Mouse (Mus musculus) neural tube, embryonic 12.5 days (tissue): Measurements from ENCODE around the gene Cutal. TPM values are rescaled to one million over a fixed set of nuclear protein-coding genes. Genes with fewer than 3 reads are reported as not detected.

ENCODE experiments used
- ATAC-seq: fragments of 200-750 bp; cut with Nextera tagmentation; 2 replicates; pipeline ENCODE4 v1.8.0; 2017; ENCODE audit warnings: low read depth, mild to moderate bottlenecking, moderate TSS enrichment, moderate library complexity; ENCODE audit not compliant: low FRiP score
- H3K27ac ChIP-seq: fragments of 300-500 bp; sonication (generic); 2 replicates; pipeline ENCODE4 v1.5.1; 2016
- H3K27me3 ChIP-seq: fragments of 300-500 bp; sonication (generic); replicated peaks from 2 replicates; pipeline ENCODE4 v1.6.1; 2016; ENCODE audit warnings: mild to moderate bottlenecking
- H3K36me3 ChIP-seq: fragments of 300-500 bp; sonication (generic); 2 replicates; pipeline ENCODE4 v1.6.1; 2016; ENCODE audit warnings: mild to moderate bottlenecking
- H3K4me1 ChIP-seq: fragments of 300-500 bp; sonication (generic); 2 replicates; pipeline ENCODE4 v1.6.1; 2016
- H3K4me2 ChIP-seq: fragments of 300-500 bp; sonication (generic); replicated peaks from 2 replicates; pipeline ENCODE4 v1.6.1; 2016; ENCODE audit warnings: mild to moderate bottlenecking
- H3K4me3 ChIP-seq: fragments of 300-500 bp; sonication (generic); 2 replicates; pipeline ENCODE4 v1.5.1; 2016
- H3K9ac ChIP-seq: fragments of 300-500 bp; sonication (generic); 2 replicates; pipeline ENCODE4 v1.6.1; 2016; ENCODE audit warnings: mild to moderate bottlenecking
- H3K9me3 ChIP-seq: fragments of 300-500 bp; sonication (generic); 2 replicates; pipeline ENCODE4 v1.6.1; 2016; ENCODE audit warnings: mild to moderate bottlenecking
- WGBS: fragments of 180-500 bp; shearing (Covaris S2); methylation state at CpG from one replicate; pipeline ENCODE4 v1.1.7; 2016; 5-methylcytosine and 5-hydroxymethylcytosine counted together
- polyA plus RNA-seq: library from polyadenylated mRNA; unstranded; fragments of >200 nt; fragmentation: Nextera tagmentation; extraction: Ambion mirVana; gene quantifications from 2 replicates; pipeline ENCODE4 v1.2.1, GENCODE M21; 2016

The Cutal gene
- polyA plus RNA-seq, 1 experiment from 2014 or later, result not detected

DNA sequence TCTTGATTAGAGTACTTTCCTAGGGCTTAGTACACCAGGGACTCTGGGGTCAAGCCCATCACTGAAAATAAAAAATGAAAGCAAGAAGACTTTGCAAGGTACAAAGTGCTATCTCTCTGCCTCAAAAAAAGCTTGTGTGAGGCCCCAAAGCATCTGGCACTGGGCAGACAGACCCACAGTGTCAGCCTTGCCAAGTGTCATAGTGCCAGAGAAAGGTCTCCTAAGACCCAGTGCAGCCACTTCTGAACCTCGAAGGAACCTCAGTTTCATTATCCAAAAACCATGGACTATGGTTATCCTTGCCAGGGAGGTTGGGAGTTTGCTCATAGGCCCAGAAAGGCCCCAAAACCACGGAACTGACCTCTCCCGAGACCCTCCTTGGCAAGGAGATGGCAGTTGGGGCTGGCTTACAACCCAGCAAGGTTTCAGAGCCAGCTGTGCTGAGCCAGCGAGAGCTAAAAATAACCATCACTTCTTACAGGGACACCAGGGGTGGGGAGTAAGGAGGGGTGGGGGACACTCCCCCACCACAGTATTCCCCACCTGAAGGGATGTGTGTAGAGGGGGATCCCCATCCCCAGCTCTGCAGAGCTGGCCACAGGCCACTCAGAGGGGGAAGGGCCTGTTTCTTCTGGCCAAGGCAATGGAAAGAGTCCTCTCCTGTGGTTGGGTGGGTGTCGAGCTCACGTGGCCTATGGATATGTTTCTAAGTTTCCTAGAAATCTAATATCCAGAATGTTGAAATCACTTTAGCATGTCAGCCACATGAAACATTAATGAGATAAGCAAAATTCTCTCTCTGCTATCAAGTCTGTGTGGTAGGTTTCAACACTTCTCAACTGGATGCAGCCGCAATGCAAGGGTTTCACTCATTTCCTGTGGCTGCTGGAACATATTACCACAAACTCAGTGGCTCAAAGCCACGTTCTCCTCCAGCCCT lies 64.3 kb downstream of the Cutal start:
- Histone ChIP-seq H3K36me3 (no peaks in the 10 kb centered on the region), H3K4me3 (no peak overlapping the region), H3K9ac (no peak overlapping the region), H3K9me3 (no peaks in the 10 kb centered on the region), H3K27me3 (no peaks in the 10 kb centered on the region; the same call in 1 of the 2 replicates), H3K27ac (no peak overlapping the region), H3K4me1 (no peaks in the 10 kb centered on the region), H3K4me2 (no peak overlapping the region)
- 82% methylated on average over 8 of the region's 8 CpGs for WGBS
- ATAC-seq, result no peak

GRCm38 (mm10) chr2:34940246-34940645 lies 66.0 kb downstream of the Cutal start:
- no peaks in the 10 kb centered on the region for H3K9me3 ChIP-seq
- no peak overlapping the region for H3K4me2 ChIP-seq
- no peak overlapping the region for H3K9ac ChIP-seq
- 81% methylated on average over 5 of the region's 5 CpGs for WGBS
- ATAC-seq, result no peak
- no peaks in the 10 kb centered on the region for H3K36me3 ChIP-seq
- no peaks in the 10 kb centered on the region; the same call in 1 of the 2 replicates for H3K27me3 ChIP-seq
- H3K4me1 ChIP-seq, result no peaks in the 10 kb centered on the region
- no peak overlapping the region for H3K4me3 ChIP-seq
- H3K27ac ChIP-seq, result no peak overlapping the region

DNA sequence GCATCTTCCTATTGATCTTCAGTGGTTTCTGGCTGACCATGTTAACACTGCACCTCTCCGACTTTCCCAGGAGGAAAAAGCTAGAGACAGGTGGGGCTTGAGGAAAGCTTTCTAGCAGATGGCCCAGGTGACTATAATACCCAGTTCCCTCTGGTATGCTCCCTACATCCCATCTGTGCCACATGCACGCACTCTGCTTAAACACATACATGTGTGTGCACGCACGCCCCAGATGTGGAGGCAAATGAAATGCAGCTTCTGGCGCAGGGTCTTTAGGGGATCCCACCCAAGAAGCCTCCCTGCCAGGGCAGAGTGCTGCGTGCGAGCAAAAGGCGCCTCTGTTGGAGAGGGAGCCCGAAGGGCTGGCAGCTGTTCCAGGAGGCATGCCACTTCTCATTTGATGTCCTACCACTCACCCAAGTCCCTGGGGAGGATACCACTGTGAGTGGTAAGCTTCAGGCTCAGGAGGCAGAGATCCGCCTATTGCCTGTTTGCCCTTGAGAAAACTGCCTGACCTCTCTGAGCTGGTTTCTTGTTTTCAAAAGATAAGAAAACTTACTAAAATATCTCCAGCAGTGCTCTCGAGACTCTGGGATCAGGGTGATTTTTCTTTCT lies 67.0 kb downstream of the Cutal start:
- H3K27ac ChIP-seq, result no peak overlapping the region
- H3K4me3 ChIP-seq, result no peak overlapping the region
- 79% methylated on average over 11 of the region's 11 CpGs for WGBS
- no peaks in the 10 kb centered on the region for H3K4me1 ChIP-seq
- H3K4me2 ChIP-seq, result no peak overlapping the region
- no peaks in the 10 kb centered on the region for H3K36me3 ChIP-seq
- no peak overlapping the region for H3K9ac ChIP-seq
- no peaks in the 10 kb centered on the region for H3K9me3 ChIP-seq
- ATAC-seq, result no peak
- no peaks in the 10 kb centered on the region; the same call in 1 of the 2 replicates for H3K27me3 ChIP-seq

Other genes with a start within 250 kb of the Cutal start
- 121 and 125 TPM in 2 replicates for gene Gapvd1, start 119.2 kb upstream of the Cutal start, polyA plus RNA-seq
- 638 and 654 TPM in 2 replicates for gene Hspa5, start 102.4 kb upstream of the Cutal start, polyA plus RNA-seq
- 20.4 and 25.0 TPM in 2 replicates for gene Rabepk, start 74.5 kb upstream of the Cutal start, polyA plus RNA-seq
- 72.1 and 79.0 TPM in 2 replicates for gene Fbxw2, start 48.1 kb upstream of the Cutal start, polyA plus RNA-seq
- gene Gm34653, start 41.4 kb upstream of the Cutal start, polyA plus RNA-seq, result 0.11 TPM in 1 of 2 replicates, not detected in the other
- gene Psmd5, start 572 bp downstream of the Cutal start, polyA plus RNA-seq, result 94.5 and 94.9 TPM in 2 replicates
- gene Phf19, start 39.6 kb downstream of the Cutal start, polyA plus RNA-seq, result 1.1 and 1.3 TPM in 2 replicates
- 0.53 and 0.80 TPM in 2 replicates for gene Traf1, start 87.4 kb downstream of the Cutal start, polyA plus RNA-seq
- gene Hc, start 187.0 kb downstream of the Cutal start, polyA plus RNA-seq, result 0.14 and 0.44 TPM in 2 replicates
- 0.19 and 0.24 TPM in 2 replicates for gene AI182371, start 227.1 kb downstream of the Cutal start, polyA plus RNA-seq
- gene Cntrl, start 235.1 kb downstream of the Cutal start, polyA plus RNA-seq, result 20.0 and 21.7 TPM in 2 replicates